Mouse (Mus musculus): ENCODE results near the gene Sbf2.
"Not testable (repeated sequence)": the region's sequence is repeated elsewhere in the genome, so short reads cannot be mapped to it uniquely, and the experiment has no call there.

The Sbf2 gene

GRCm38 (mm10) chr7:110391632-110392031, 223.1 kb downstream of the Sbf2 start:
- DNase-seq (ENCODE audit: low spot score): no peak

DNA sequence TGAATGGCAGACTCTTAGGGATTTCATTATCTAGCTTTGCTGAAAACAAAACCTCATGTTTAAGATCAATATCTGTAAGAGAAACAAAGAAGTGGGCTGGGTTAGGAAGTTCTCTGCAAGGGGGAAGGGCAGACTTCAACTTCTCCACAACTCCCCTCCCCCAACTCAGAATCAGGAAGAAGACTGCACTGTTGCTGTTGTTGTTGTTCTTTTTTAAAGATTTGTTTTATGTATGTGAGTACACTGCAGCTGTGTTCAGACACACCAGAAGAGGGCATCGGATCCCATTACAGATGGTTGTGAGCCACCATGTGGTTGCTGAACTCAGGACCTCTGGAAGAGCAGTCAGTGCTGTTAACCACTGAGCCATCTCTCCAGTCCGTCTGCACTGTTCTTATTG, 225.8 kb downstream of the Sbf2 start:
- DNase-seq (ENCODE audit: low spot score): not testable (repeated sequence)

GRCm38 (mm10) chr7:110387565-110387964, 227.2 kb downstream of the Sbf2 start:
- DNase-seq (ENCODE audit: low spot score): no peak

GRCm38 (mm10) chr7:110385482-110385881, 229.2 kb downstream of the Sbf2 start:
- DNase-seq (ENCODE audit: low spot score): no peak

DNA sequence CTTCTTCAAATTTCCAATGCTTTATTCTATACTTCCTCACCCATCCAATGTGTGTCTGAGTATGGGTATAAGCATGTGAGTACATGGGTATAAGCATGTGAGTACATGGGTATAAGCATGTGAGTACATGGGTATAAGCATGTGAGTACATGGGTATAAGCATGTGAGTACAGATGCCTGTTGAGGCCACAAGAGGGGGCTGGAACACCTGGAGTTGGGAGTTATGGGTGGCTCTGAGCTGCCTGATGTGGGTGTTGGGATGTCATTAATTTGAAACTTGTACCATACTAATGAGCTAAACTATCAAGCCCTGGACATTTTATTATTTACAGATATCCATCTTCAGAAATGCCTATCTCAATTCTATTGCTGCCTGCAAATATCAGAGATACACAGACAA, 230.4 kb downstream of the Sbf2 start:
- no peak for DNase-seq (ENCODE audit: low spot score)

DNA sequence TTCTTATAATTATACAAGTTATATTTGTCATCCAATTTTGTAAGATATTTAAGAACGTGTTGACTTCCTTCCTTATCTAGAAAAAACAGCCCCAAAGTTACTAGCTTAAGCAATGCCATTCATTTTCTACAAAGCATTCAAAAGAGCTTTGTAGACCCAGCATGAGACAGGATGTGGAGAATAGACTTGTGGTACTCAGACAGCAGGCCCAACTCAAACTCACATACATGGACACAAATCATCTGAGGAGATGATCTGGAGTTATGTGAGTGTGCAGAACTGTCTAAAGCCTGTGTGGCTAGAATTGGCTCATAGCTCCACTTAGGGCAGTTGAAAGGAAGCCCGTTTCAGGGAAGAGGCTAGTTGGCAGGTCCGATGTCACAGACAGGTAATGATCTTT, 233.1 kb downstream of the Sbf2 start:
- DNase-seq (ENCODE audit: low spot score): no peak

DNA sequence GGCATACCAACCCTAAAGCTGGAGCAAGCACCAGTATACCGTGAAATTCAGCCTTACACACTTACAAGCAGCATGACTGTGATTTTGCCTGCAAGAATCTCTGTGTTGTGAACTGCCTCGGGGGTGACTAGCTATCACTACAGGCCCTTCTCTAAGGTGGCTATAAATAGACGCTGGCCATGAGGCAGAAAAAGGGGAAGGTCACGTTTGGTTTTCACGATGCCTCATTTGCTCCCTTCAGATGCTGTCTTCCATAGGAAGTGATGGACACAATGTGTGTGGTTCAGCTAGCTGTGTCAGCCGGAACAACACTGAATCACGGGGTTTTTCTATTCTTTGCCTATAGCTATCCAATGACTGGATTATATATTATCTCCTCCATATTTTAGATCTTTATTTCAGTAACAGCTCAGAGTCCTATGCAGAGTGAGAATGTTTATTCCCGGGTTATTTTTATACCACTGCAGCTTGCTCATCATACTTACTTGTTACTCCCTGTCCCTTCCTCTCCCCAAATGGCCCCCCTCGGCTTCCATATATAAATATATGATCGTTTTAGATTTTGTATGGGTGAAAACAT, 235.3 kb downstream of the Sbf2 start:
- DNase-seq (ENCODE audit: low spot score): no peak

DNA sequence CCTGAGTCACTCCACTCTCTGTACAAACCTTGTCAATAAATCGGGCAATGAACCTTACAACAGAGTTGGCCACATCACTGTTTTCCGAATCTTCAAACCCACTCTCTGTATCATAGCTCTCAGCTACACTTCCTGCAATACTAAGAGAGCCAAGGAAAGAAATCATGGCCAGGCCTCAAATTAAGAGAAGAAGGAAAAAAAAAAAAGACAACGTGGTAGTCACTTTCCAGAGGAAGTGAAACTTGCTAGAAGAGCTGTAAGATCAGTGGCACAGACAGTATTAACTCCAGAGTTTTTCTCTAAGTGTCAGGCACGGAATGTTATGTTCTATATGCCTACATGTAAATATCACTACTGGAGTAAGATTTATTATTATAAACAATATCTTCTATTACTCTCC, 242.2 kb downstream of the Sbf2 start:
- no peak for DNase-seq (ENCODE audit: low spot score)

GRCm38 (mm10) chr7:110362005-110362404, 252.7 kb downstream of the Sbf2 start:
- no peak for DNase-seq (ENCODE audit: low spot score)

DNA sequence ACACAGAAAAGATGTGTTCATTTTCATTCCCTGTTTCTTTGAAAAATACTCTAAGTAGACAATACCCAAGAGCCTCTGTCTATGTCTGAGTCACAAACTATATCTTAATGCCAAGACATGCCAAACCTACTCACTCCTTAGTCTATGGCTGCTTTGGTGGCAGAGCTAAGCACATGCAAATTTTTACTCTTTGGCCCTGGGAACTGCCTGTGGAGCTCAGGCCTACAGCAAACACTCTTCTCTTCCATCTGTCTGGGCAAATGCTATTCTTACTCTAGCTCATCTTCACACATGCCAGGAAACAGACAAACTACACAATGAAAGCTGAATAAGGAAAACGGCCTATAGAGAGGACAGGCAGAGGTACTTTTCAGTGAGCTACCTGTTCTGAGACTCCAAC, 253.2 kb downstream of the Sbf2 start:
- no peak for DNase-seq (ENCODE audit: low spot score)

DNA sequence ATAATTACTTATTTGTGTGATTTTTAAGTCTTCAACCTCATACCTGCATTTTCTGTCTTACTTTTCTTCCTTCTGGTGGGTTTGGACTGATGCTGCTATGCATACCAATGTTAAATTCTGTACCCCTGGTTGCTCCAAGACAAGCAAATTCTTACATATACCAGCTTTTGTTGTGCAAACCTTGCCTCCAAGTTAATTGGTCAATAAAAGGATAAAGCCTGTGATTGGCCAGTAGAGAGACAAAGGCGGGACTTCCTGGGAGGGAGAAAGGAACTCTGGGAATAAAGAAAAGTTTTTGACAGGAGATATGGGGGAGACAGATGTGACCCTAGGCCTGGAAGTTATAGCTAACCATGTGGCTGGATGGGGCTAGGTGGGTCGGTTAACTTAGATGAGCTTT, 255.3 kb downstream of the Sbf2 start:
- no peak for DNase-seq (ENCODE audit: low spot score)

- DNase-seq (ENCODE audit: low spot score): no peak
Measured at GRCm38 (mm10) chr7:110353971-110354370, 260.8 kb downstream of the Sbf2 start.

DNA sequence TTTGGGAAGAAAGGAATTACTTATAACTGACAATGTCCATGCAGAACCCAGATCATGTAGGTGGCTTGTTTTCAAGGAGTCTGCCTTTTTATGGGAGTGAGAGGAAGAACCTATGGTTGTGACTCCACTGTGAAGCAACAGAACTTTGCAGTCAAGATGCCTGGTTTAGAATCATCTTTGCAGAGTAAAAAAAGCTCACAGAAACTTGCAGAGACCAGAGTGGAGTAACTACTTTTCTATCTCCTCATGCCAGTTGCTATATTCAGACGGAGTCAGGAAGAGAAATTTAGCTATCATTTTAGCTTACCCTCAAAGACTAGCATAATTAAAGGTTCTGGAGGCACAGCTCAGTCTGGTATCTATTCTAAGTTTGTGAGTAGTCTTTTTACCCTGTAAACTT, 267.5 kb downstream of the Sbf2 start:
- no peak for DNase-seq (ENCODE audit: low spot score)

- no peak for DNase-seq (ENCODE audit: low spot score)
Measured at GRCm38 (mm10) chr7:110337601-110338000, 277.1 kb downstream of the Sbf2 start.

GRCm38 (mm10) chr7:110325381-110326110, 289.2 kb downstream of the Sbf2 start:
- no peak for DNase-seq (ENCODE audit: low spot score)

GRCm38 (mm10) chr7:110324852-110325251, 289.9 kb downstream of the Sbf2 start:
- DNase-seq (ENCODE audit: low spot score): no peak

GRCm38 (mm10) chr7:110321106-110321505, 293.6 kb downstream of the Sbf2 start:
- no peak for DNase-seq (ENCODE audit: low spot score)

DNA sequence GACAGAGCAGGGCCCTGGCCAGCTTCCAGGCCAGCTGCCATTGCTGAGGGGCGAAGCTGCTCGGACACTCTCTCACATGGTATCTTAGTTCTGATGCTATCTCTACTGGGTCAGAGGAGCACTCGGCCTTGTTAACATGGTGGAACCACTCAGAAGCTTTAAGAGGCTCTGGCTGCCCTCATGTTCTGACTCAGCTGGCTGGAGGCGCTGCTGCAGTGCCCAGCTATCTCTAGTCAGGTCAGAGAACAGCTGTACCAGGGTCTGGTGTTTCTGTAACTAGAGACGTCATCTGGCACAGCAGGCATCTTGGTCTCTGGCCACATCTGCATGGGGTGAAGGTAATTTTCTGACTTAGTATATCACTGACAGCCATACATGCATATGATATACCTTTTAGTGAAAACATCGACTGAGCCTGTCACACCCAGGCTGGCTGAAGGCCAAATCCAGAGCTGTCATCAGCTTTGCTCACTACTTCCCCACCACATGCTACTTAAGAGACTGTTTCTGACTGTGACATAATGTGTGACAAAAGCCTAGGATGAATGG, 295.7 kb downstream of the Sbf2 start:
- DNase-seq (ENCODE audit: low spot score): no peak

- DNase-seq (ENCODE audit: low spot score): no peak
Measured at GRCm38 (mm10) chr7:110317412-110317811, 297.3 kb downstream of the Sbf2 start.

- DNase-seq (ENCODE audit: low spot score): no peak
Measured at GRCm38 (mm10) chr7:110315352-110315751, 299.4 kb downstream of the Sbf2 start.

DNA sequence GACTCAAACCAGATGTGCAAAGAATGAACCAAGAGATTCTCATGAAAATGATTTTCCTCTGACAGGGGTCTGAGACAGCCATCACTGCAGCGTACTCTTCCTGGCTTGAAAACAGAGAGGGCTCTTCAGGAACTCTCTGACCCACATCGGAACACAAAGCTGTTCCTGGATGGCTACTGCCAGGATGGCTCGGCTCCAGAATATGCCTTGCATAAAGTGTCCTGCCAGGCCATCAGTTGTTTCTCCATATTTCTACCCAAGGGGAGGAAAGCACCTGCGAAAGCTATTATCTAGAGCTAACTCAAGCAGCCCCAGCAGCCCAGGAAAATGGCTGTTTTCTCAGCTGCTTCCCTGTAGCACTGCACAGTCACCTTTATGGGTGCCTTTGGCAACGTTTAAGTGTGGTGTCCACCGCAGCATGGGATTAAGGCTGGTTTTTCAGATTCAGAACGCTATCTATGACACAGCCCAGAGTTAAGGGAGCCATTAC, 300.3 kb downstream of the Sbf2 start:
- DNase-seq (ENCODE audit: low spot score): no peak

- DNase-seq (ENCODE audit: low spot score): no peak
Measured at GRCm38 (mm10) chr7:110313392-110314055, 301.2 kb downstream of the Sbf2 start.

- DNase-seq (ENCODE audit: low spot score): no peak
Measured at GRCm38 (mm10) chr7:110309246-110309645, 305.5 kb downstream of the Sbf2 start.

All from testis, postnatal 14 days (tissue).